Mouse (Mus musculus) embryonic facial prominence, embryonic 10.5 days (tissue): ENCODE measurements around the gene Vsig10. TPM values are rescaled to one million over a fixed set of nuclear protein-coding genes. Genes with fewer than 3 reads are reported as not detected.
"Not testable (repeated sequence)": the region's sequence is repeated elsewhere in the genome, so short reads cannot be mapped to it uniquely, and the experiment has no call there.

ENCODE experiments used
- DNase-seq: peaks from one replicate; pipeline ENCODE4 v3.0.0-alpha.2; 2017; ENCODE audit warnings: low spot score
- H3K27ac ChIP-seq: fragments of 300-500 bp; sonication (generic); replicated peaks from 2 replicates; pipeline ENCODE4 v1.5.1; 2016; ENCODE audit warnings: mild to moderate bottlenecking
- H3K27me3 ChIP-seq: fragments of 300-500 bp; sonication (generic); replicated peaks from 2 replicates; pipeline ENCODE4 v1.6.1; 2016; ENCODE audit warnings: low read depth, mild to moderate bottlenecking; ENCODE audit not compliant: poor library complexity, severe bottlenecking
- H3K36me3 ChIP-seq: fragments of 300-500 bp; sonication (generic); replicated peaks from 2 replicates; pipeline ENCODE4 v1.6.1; 2016; ENCODE audit warnings: mild to moderate bottlenecking, moderate library complexity
- H3K4me1 ChIP-seq: fragments of 300-500 bp; sonication (generic); 2 replicates; pipeline ENCODE4 v1.6.1; 2016
- H3K4me3 ChIP-seq: fragments of 300-500 bp; sonication (generic); 2 replicates; pipeline ENCODE4 v1.5.1; 2016; ENCODE audit warnings: mild to moderate bottlenecking, moderate library complexity
- H3K9me3 ChIP-seq: fragments of 300-500 bp; sonication (generic); 2 replicates; pipeline ENCODE4 v1.6.1; 2016; ENCODE audit warnings: mild to moderate bottlenecking
- WGBS: fragments of 180-500 bp; shearing (Covaris S2); methylation state at CpG from one replicate; pipeline ENCODE4 v1.1.7; 2016; 5-methylcytosine and 5-hydroxymethylcytosine counted together
- polyA plus RNA-seq: library from polyadenylated mRNA; unstranded; fragments of >200 nt; fragmentation: Nextera tagmentation; extraction: Ambion mirVana; gene quantifications from 2 replicates; pipeline ENCODE4 v1.2.1, GENCODE M21; 2016

Vsig10 gene
- polyA plus RNA-seq, 1 experiment from 2014 or later, result 4.0 TPM

DNA sequence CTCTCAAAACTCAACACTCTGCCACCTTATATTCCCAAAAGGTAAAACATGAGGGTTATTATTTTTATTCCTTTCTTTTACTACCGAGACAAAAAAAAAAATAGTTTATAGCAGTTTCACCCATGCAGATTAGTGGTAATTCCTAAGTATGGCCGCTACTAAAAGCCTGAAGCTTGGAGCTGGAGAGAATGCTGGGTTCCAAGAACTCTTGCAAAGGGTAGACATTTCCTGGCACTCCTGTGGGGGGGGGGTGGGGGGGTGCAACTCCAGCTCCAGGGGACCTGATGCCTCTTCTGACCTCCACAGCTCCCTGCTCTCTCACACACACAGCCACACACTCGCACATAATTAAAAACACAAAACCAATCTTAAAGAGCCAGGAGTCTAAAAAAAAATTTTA, 32.6 kb upstream of the Vsig10 start:
- Histone ChIP-seq H3K27ac (peak overlapping the region; percentile 93), H3K27me3 (peaks cover 9% of the 10 kb centered on the region; the same call in 1 of the 2 replicates), H3K4me3 (peak overlapping the region; percentile 88), H3K36me3 (peaks cover 43% of the 10 kb centered on the region), H3K4me1 (peaks cover 30% of the 10 kb centered on the region), H3K9me3 (peaks cover 4% of the 10 kb centered on the region; the same call in 1 of the 2 replicates)
- WGBS, result 51% methylated on average over 3 of the region's 3 CpGs
- no peak for DNase-seq

DNA sequence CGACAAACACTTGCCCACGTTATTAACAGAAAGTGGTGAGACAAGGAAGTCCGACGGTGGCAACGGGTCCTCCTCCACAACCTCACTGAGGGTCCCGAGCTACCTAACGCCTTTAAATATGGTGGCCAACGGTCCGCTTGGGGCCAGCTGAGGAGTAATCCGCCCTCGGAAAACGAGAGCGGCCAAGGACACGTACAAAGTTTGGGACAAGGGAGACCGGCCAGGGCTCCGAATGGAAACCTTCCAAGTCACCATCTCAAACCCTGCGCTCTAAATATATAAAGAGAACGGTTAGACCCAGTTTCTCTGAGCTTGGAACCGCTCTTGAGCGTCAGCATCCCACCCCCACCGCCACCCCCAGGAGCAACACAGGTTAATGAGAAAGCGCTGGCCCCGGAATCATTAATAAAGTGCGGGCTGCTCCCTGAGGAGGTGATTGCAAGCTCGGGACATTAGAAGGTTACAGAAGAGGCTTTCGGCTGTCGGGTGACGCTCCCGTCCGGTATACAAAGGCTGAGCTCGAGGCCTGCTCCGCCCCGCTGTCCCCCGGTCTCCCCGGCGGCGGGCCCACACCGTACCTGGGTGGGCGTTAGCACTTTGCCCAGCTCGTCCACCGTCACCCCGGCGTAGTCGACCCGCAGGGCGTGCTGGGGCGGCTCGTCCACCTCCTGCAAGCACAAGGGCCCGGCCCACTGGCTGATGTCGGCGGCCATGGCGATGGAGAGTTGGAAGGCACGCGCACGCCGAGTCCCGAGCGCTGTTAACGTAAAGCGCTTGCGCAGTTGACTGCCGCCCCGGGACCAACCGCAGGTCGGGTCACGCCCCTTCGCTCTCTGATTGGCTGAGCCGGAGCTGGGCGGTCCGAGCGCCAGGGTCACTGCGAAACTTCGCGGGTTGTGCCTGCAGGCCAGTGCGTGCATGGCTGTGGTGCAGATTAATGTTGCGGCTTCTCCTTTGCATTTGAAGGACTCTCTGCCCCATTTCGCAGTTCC, 31.8 kb upstream of the Vsig10 start, which contains the start of gene Pebp1:
Gene Pebp1, minus strand, starts transcription at position 795 of the 992 bp plus-strand sequence.
- Histone ChIP-seq H3K9me3 (peaks cover 9% of the 10 kb centered on the region; the same call in 1 of the 2 replicates), H3K27me3 (peaks cover 9% of the 10 kb centered on the region; the same call in 1 of the 2 replicates), H3K27ac (peak within 1 kb of the TSS; percentile 93), H3K4me1 (peaks cover 30% of the 10 kb centered on the region), H3K4me3 (peak within 1 kb of the TSS; percentile 88), H3K36me3 (peaks cover 35% of the 10 kb centered on the region)
- WGBS, result 1% methylated on average over 77 of the region's 77 CpGs
- DNase-seq, result peak; percentile 97

GRCm38 (mm10) chr5:117289646-117290045, 29.2 kb upstream of the Vsig10 start:
- H3K4me3 ChIP-seq, result no peak overlapping the region
- peaks cover 13% of the 10 kb centered on the region for H3K36me3 ChIP-seq
- H3K4me1 ChIP-seq, result peaks cover 28% of the 10 kb centered on the region
- H3K27me3 ChIP-seq, result peaks cover 9% of the 10 kb centered on the region; the same call in 1 of the 2 replicates
- peaks cover 9% of the 10 kb centered on the region; the same call in 1 of the 2 replicates for H3K9me3 ChIP-seq
- H3K27ac ChIP-seq, result no peak overlapping the region
- DNase-seq, result no peak

DNA sequence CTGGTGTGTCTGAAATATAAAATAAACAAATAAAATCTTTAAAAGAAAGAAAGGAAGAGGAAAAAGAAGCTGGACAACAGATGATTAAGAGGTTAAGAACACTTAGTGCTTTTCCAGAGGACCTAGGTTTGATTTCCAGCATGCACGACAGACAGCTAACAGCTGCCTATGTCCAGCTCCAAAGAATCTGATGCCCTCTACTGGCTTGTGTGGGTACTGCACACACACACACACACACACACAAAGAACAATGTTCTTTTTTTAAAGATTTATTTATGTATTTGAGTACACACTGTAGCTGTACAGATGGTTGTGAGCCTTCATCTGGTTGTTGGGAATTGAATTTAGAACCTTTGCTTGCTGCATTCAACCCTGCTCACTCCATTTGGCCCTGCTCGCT, 28.8 kb upstream of the Vsig10 start:
- Histone ChIP-seq H3K36me3 (peaks cover 9% of the 10 kb centered on the region), H3K4me3 (no peak overlapping the region), H3K27me3 (peaks cover 9% of the 10 kb centered on the region; the same call in 1 of the 2 replicates), H3K9me3 (peaks cover 9% of the 10 kb centered on the region; the same call in 1 of the 2 replicates), H3K27ac (no peak overlapping the region), H3K4me1 (peaks cover 24% of the 10 kb centered on the region)
- WGBS, result 90% methylated on average over 2 of the region's 2 CpGs
- no peak for DNase-seq

DNA sequence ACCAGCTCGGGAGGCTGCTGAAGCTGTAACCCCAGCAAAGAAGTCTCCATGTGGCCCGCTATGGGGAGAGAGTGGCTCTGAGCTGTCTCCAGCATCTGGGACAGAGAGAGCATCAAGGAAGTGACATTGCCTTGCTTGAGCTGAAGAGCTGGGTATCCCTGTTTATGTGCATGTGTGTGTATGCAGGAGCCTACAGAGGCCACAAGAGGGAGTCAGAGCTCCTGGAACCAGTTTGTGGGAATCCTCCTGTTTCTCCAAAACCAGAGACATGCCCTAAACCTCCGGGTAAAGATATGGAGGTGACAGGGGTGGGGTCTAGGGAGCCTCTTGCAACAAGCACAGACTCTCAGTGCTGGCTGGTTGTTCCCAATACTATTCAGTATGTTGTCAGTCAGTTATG, 27.6 kb upstream of the Vsig10 start:
- Histone ChIP-seq H3K4me3 (no peak overlapping the region), H3K27me3 (peaks cover 9% of the 10 kb centered on the region; the same call in 1 of the 2 replicates), H3K27ac (no peak overlapping the region), H3K36me3 (no peaks in the 10 kb centered on the region), H3K9me3 (peaks cover 9% of the 10 kb centered on the region; the same call in 1 of the 2 replicates), H3K4me1 (peaks cover 11% of the 10 kb centered on the region)
- DNase-seq, result no peak
- 88% methylated on average over 3 of the region's 3 CpGs for WGBS

DNA sequence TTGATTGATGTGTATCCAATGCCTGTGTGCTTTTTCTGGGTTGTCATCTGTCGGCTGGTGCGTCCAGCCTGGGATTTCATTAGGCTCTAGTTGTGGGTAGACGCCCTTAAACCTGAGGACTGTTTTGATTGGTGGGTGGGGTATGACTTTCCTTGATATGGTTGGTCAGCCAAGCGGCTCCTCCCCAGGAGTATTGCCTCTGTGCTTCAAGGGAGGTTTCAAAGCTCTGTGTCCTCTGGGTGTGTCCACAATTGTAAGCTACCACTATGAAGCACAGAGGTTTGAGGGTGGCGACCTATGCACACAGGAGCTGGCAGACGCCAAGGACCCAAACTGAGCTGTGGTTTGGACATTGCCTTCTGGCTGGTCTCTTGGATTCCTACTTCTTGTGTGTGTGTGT, 26.3 kb upstream of the Vsig10 start:
- no peak for DNase-seq
- WGBS, result 81% methylated on average over 6 of the region's 6 CpGs
- H3K27me3 ChIP-seq, result peaks cover 9% of the 10 kb centered on the region; the same call in 1 of the 2 replicates
- no peaks in the 10 kb centered on the region for H3K36me3 ChIP-seq
- H3K4me3 ChIP-seq, result no peak overlapping the region
- peaks cover 9% of the 10 kb centered on the region; the same call in 1 of the 2 replicates for H3K9me3 ChIP-seq
- H3K27ac ChIP-seq, result no peak overlapping the region
- H3K4me1 ChIP-seq, result peaks cover 8% of the 10 kb centered on the region

- not testable (repeated sequence) for H3K27ac ChIP-seq, H3K27me3 ChIP-seq, H3K36me3 ChIP-seq, H3K9me3 ChIP-seq, DNase-seq, H3K4me1 ChIP-seq, H3K4me3 ChIP-seq
- 86% methylated on average over 3 of the region's 3 CpGs for WGBS
These were observed 25.1 kb upstream of the Vsig10 start for GRCm38 (mm10) chr5:117293776-117294175.

DNA sequence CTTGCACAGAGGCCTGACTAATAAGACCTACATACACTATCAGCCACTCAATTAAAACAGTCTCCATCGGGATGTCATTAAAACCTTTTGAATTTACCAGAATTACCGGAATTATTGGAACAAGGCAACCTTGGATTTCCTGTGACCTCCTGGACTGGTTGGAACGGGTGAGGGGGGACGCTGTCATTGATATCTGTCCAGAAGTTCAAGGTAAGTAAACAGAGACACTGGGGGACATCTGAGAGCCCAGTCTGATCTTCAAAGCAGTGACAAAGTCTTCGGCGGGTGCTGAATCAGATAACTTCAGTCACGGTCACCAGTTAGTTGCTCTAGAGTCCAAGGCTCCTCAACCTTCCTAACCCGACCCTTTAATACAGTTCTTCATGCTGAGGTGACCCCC, 23.9 kb upstream of the Vsig10 start:
- no peaks in the 10 kb centered on the region for H3K27me3 ChIP-seq
- peaks cover 9% of the 10 kb centered on the region; the same call in 1 of the 2 replicates for H3K9me3 ChIP-seq
- H3K36me3 ChIP-seq, result no peaks in the 10 kb centered on the region
- no peak overlapping the region for H3K27ac ChIP-seq
- WGBS, result 93% methylated on average over 8 of the region's 8 CpGs
- no peaks in the 10 kb centered on the region for H3K4me1 ChIP-seq
- DNase-seq, result no peak
- H3K4me3 ChIP-seq, result no peak overlapping the region

DNA sequence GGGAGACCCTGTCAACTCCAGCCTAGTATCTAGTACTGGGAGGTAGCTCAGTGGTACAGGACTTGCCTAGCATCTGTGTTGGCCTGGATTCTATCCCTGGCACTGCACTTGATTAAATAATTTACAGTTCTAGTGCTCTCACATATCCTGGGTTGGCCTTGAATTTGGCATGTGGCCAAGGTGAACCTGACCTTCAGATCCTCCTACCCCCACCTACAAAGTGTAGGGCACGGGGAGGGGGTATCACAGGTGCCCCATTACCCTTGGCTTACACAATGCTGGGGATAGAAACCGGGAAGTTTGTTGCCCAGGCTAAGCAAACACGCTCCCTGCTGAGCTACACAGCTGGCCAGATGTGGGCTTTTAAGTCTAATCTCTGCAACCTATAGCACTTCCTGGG, 16.0 kb upstream of the Vsig10 start:
- H3K9me3 ChIP-seq, result peaks cover 4% of the 10 kb centered on the region; the same call in 1 of the 2 replicates
- no peaks in the 10 kb centered on the region for H3K4me1 ChIP-seq
- H3K4me3 ChIP-seq, result no peak overlapping the region
- H3K36me3 ChIP-seq, result no peaks in the 10 kb centered on the region
- H3K27me3 ChIP-seq, result no peaks in the 10 kb centered on the region
- no peak for DNase-seq
- 70% methylated on average over 3 of the region's 3 CpGs for WGBS
- H3K27ac ChIP-seq, result no peak overlapping the region

GRCm38 (mm10) chr5:117303691-117304579, 14.9 kb upstream of the Vsig10 start:
- H3K36me3 ChIP-seq, result no peaks in the 10 kb centered on the region
- no peaks in the 10 kb centered on the region for H3K4me1 ChIP-seq
- H3K9me3 ChIP-seq, result peaks cover 4% of the 10 kb centered on the region; the same call in 1 of the 2 replicates
- WGBS, result 58% methylated on average over 18 of the region's 18 CpGs
- no peak overlapping the region for H3K4me3 ChIP-seq
- no peaks in the 10 kb centered on the region for H3K27me3 ChIP-seq
- no peak overlapping the region for H3K27ac ChIP-seq
- DNase-seq, result no peak

DNA sequence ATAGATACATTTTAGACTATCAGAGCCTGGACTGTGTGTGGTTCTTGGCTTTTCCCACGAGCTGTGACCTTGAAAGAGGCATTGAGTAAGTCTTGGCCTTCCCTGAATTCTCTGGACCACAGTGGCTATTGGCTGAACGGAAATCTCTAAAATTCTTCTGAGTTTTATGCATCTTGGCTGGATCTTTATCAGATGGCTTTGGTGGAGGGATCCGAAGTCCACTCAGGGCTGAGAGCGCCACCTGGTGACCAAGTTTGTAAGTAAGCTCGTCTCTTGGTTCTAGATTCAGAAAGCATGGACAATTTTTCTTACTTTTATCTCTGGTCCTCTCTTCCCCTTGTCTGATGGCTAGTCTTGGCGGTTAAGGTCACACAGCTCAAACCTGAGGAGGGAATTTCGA, 13.9 kb upstream of the Vsig10 start:
- Histone ChIP-seq H3K4me1 (no peaks in the 10 kb centered on the region), H3K9me3 (peaks cover 4% of the 10 kb centered on the region; the same call in 1 of the 2 replicates), H3K27me3 (no peaks in the 10 kb centered on the region), H3K36me3 (no peaks in the 10 kb centered on the region), H3K4me3 (no peak overlapping the region), H3K27ac (no peak overlapping the region)
- WGBS, result 81% methylated on average over 7 of the region's 7 CpGs
- peak; percentile 69 for DNase-seq

GRCm38 (mm10) chr5:117305754-117306153, 13.1 kb upstream of the Vsig10 start:
- no peak for DNase-seq

More at GRCm38 (mm10) chr5:117305754-117306153, 13.1 kb upstream of the Vsig10 start:
- Histone ChIP-seq H3K4me3 (no peak overlapping the region), H3K36me3 (no peaks in the 10 kb centered on the region), H3K4me1 (no peaks in the 10 kb centered on the region), H3K9me3 (peaks cover 4% of the 10 kb centered on the region; the same call in 1 of the 2 replicates), H3K27me3 (no peaks in the 10 kb centered on the region), H3K27ac (no peak overlapping the region)
- WGBS, result 89% methylated on average over 5 of the region's 5 CpGs
